Mouse (Mus musculus): ENCODE results near the gene Lin37.
A peak's percentile ranks its signal among the peaks of the same experiment; 100 is the strongest.

Lin37 gene

GRCm38 (mm10) chr7:30552102-30553020 lies 7.3 kb downstream of the Lin37 start, which contains the start of the genes Hspb6 and Proser3:
Gene Hspb6 (plus strand): TSS chr7:30552178.
Gene Proser3 (minus strand): TSS chr7:30552299.
- peak; percentile 95 to 98 for DNase-seq

GRCm38 (mm10) chr7:30551445-30552101 lies 8.1 kb downstream of the Lin37 start:
- no peak for DNase-seq

GRCm38 (mm10) chr7:30550603-30551002 lies 9.0 kb downstream of the Lin37 start:
- no peak for DNase-seq

GRCm38 (mm10) chr7:30549880-30550279 lies 9.8 kb downstream of the Lin37 start:
- DNase-seq = no peak

GRCm38 (mm10) chr7:30544327-30544726 lies 15.3 kb downstream of the Lin37 start:
- DNase-seq = no peak

- no peak for DNase-seq
Measured at GRCm38 (mm10) chr7:30540572-30540971, 19.1 kb downstream of the Lin37 start.

GRCm38 (mm10) chr7:30534633-30535577 lies 24.7 kb downstream of the Lin37 start, which contains the start of gene Arhgap33:
Gene Arhgap33 (minus strand): TSS chr7:30535060.
- DNase-seq = peak; percentile 96 to 97

- peak in 1 of 2 experiments; percentile 36 for DNase-seq
Measured at GRCm38 (mm10) chr7:30533941-30534632, 25.6 kb downstream of the Lin37 start.

GRCm38 (mm10) chr7:30532931-30533330 lies 26.7 kb downstream of the Lin37 start:
- no peak for DNase-seq

- DNase-seq = no peak
Measured at GRCm38 (mm10) chr7:30531291-30531815, 28.3 kb downstream of the Lin37 start.

- no peak for DNase-seq
Measured at GRCm38 (mm10) chr7:30526981-30527380, 32.7 kb downstream of the Lin37 start.

GRCm38 (mm10) chr7:30526399-30526798 lies 33.2 kb downstream of the Lin37 start:
- DNase-seq = no peak

- no peak for DNase-seq
Measured at GRCm38 (mm10) chr7:30525954-30526353, 33.7 kb downstream of the Lin37 start.

GRCm38 (mm10) chr7:30524487-30524886 lies 35.2 kb downstream of the Lin37 start:
- DNase-seq = no peak

GRCm38 (mm10) chr7:30522871-30523270 lies 36.8 kb downstream of the Lin37 start:
- DNase-seq = no peak

GRCm38 (mm10) chr7:30520856-30521255 lies 38.8 kb downstream of the Lin37 start:
- peak; percentile 60 to 63 for DNase-seq

GRCm38 (mm10) chr7:30520396-30520795 lies 39.2 kb downstream of the Lin37 start:
- DNase-seq = peak in 1 of 2 experiments; percentile 31

GRCm38 (mm10) chr7:30518325-30518724 lies 41.3 kb downstream of the Lin37 start:
- DNase-seq = no peak

GRCm38 (mm10) chr7:30515003-30515760 lies 44.5 kb downstream of the Lin37 start:
- DNase-seq = no peak

GRCm38 (mm10) chr7:30508061-30508460 lies 51.6 kb downstream of the Lin37 start:
- DNase-seq = no peak
